Mouse (Mus musculus) lung, adult 2 months (tissue): Measurements from ENCODE around the gene Gm20388. TPM values are rescaled to one million over a fixed set of nuclear protein-coding genes. Genes with fewer than 3 reads are reported as not detected.

Experiments
- DNase-seq: peaks from one replicate; pipeline ENCODE4 v3.0.0; 2022
- H3K4me1 ChIP-seq: fragments of 200-500 bp; 2 replicates; pipeline ENCODE4 v1.6.1; 2011; ENCODE audit warnings: low read length; ENCODE audit not compliant: control insufficient read depth, insufficient read depth
- H3K4me3 ChIP-seq: fragments of 200-500 bp; replicated peaks from 2 replicates; pipeline ENCODE3; 2011; ENCODE audit warnings: low read depth, mild to moderate bottlenecking, control low read depth, low read length; ENCODE audit errors: extremely low read depth
- CTCF ChIP-seq: fragments of 200-500 bp; IDR thresholded peaks from 2 replicates; pipeline ENCODE4 v1.5.1; 2011; ENCODE audit warnings: mild to moderate bottlenecking, low read length, control low read depth; ENCODE audit not compliant: insufficient read depth
- POLR2A ChIP-seq: fragments of 200-500 bp; IDR thresholded peaks from 2 replicates; pipeline ENCODE4 v1.6.1; 2011; ENCODE audit warnings: low read depth, mild to moderate bottlenecking, control low read depth, low read length, borderline replicate concordance; ENCODE audit errors: extremely low read depth
- WGBS: fragments of 180-500 bp; shearing (Covaris S2); methylation state at CpG from one replicate; pipeline ENCODE4 v1.1.7; 2018; 5-methylcytosine and 5-hydroxymethylcytosine counted together
- polyA plus RNA-seq: library from polyadenylated mRNA; depleted of rRNA; stranded (reverse); fragments of >200 nt; gene quantifications from 2 replicates; pipeline ENCODE4 v1.2.3, GENCODE M21; 2012

The Gm20388 gene
- polyA plus RNA-seq, 1 experiment, result 67.8 TPM

- WGBS, result 66% methylated on average over 6 of the region's 6 CpGs
- peaks cover 9% of the 10 kb centered on the region for H3K4me1 ChIP-seq
- peak; percentile 95 for TF ChIP-seq CTCF
- no peak for TF ChIP-seq POLR2A
- peak; percentile 92 for DNase-seq
- no peak overlapping the region for H3K4me3 ChIP-seq
Observed at GRCm38 (mm10) chr8:122332753-122333506, 2422.3 kb downstream of the Gm20388 start.

GRCm38 (mm10) chr8:122333531-122333930 lies 2422.9 kb downstream of the Gm20388 start:
- no peak for DNase-seq
- WGBS, result 91% methylated on average over 7 of the region's 7 CpGs
- TF ChIP-seq CTCF (no peak), POLR2A (no peak)
- peaks cover 9% of the 10 kb centered on the region for H3K4me1 ChIP-seq
- H3K4me3 ChIP-seq, result no peak overlapping the region

DNA sequence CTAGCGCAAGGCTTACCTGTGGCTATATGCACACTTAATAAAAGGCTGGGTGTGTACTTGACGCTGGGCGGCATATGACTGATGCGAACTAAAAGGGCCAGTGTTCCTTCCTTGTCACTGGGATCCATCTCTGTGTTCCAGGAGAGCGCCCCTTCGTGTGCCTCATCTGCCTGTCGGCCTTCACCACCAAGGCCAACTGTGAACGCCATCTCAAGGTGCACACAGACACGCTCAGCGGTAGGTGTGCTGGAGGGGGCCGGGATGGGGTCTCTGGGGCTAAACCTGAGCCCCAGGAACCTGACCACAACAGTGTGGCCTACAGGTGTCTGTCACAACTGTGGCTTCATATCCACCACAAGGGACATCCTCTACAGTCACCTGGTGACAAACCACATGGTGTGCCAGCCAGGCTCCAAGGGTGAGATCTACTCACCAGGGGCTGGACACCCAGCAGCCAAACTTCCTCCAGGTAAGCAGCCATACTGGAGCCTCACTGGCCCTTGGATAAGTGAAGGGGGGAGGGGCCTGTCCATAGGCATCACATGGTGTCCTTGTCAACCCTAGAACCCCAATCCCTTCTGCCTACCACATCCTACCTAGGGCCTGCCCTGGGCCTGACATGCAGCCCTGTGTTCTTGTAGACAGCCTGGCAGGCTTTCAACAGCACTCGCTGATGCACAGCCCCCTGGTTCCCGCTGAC lies 2424.3 kb downstream of the Gm20388 start:
- Histone ChIP-seq H3K4me1 (peaks cover 9% of the 10 kb centered on the region), H3K4me3 (no peak overlapping the region)
- TF ChIP-seq POLR2A (no peak), CTCF (no peak)
- WGBS, result 92% methylated on average over 13 of the region's 13 CpGs
- DNase-seq, result no peak

DNA sequence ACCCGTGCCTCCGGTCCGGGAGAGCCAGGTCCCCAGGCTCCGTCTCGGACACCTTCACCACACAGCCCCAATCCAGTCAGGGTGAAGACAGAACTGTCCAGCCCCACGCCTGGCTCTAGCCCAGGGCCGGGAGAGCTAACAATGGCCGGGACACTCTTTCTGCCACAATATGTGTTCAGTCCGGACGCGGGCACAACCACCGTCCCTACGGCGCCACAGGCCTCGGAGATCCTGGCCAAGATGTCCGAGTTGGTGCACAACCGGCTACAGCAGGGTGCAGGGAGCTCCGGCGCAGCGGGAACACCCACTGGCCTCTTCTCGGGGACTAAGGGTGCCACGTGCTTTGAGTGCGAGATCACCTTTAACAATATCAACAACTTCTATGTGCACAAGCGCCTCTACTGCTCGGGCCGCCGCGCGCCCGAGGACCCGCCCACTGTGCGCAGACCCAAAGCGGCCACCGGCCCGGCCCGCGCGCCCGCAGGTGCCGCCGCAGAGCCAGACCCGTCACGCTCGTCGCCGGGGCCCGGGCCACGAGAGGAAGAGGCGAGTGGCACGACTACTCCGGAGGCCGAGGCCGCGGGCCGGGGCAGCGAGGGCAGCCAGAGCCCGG lies 2425.1 kb downstream of the Gm20388 start:
- Histone ChIP-seq H3K4me3 (peak overlapping the region; percentile 54), H3K4me1 (peaks cover 3% of the 10 kb centered on the region; the same call in 1 of the 2 replicates)
- DNase-seq, result peak; percentile 53
- no peak for TF ChIP-seq CTCF
- no peak for TF ChIP-seq POLR2A
- WGBS, result 59% methylated on average over 57 of the region's 57 CpGs

DNA sequence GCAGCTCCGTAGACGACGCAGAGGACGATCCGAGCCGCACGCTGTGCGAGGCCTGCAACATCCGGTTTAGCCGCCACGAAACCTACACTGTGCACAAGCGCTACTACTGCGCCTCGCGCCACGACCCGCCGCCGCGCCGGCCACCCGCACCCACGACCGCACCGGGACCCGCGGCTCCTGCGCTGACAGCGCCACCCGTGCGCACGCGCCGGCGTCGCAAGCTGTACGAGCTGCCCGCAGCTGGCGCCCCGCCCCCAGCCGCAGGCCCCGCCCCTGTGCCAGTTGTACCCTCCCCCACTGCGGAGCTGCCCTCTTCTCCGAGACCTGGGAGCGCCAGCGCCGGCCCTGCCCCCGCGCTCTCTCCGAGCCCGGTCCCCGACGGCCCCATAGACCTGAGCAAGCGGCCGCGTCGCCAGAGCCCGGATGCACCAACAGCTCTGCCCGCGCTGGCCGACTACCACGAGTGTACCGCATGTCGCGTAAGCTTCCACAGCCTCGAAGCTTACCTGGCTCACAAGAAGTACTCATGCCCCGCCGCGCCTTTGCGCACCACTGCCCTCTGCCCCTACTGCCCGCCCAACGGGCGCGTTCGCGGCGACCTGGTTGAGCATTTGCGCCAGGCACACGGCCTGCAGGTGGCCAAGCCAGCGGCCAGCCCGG lies 2425.7 kb downstream of the Gm20388 start:
- TF ChIP-seq POLR2A (0 out of 2 replicates have a peak, but pooled peaks have one; percentile 5), CTCF (no peak)
- peak overlapping the region; percentile 54 for H3K4me3 ChIP-seq
- H3K4me1 ChIP-seq, result no peaks in the 10 kb centered on the region
- peak; percentile 60 for DNase-seq
- 49% methylated on average over 81 of the region's 81 CpGs for WGBS

DNA sequence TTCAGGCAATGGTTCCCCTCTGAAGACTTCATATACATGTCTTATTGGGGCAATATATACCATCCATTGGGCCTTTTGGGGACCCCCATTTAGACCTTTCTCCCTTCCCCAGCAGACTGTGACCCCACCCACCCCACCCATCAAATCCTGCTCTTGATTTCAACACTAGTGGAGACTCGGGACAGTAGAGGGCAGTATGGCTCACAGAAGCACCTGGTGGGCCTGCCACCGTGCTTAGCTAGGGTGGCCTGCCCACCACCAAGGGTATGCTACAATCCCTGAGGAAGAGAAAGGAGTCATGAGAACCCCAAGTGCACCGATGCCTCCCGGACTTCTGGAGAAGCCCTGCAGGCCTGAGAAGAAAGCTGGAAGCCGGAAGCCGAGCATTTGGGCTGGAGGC lies 2428.2 kb downstream of the Gm20388 start:
- H3K4me1 ChIP-seq, result peaks cover 6% of the 10 kb centered on the region; the same call in 1 of the 2 replicates
- no peak overlapping the region for H3K4me3 ChIP-seq
- no peak for DNase-seq
- TF ChIP-seq CTCF (no peak), POLR2A (no peak)
- WGBS, result 69% methylated on average over 6 of the region's 6 CpGs

- 80% methylated on average over 3 of the region's 3 CpGs for WGBS
- Histone ChIP-seq H3K4me1 (peaks cover 6% of the 10 kb centered on the region; the same call in 1 of the 2 replicates), H3K4me3 (no peak overlapping the region)
- TF ChIP-seq POLR2A (no peak), CTCF (no peak)
- DNase-seq, result no peak
Observed at GRCm38 (mm10) chr8:122340761-122341160, 2430.1 kb downstream of the Gm20388 start.

GRCm38 (mm10) chr8:122341790-122342189 lies 2431.1 kb downstream of the Gm20388 start:
- Histone ChIP-seq H3K4me3 (no peak overlapping the region), H3K4me1 (peaks cover 6% of the 10 kb centered on the region; the same call in 1 of the 2 replicates)
- WGBS, result 76% methylated on average over 6 of the region's 6 CpGs
- TF ChIP-seq POLR2A (no peak), CTCF (no peak)
- no peak for DNase-seq

GRCm38 (mm10) chr8:122342362-122342761 lies 2431.7 kb downstream of the Gm20388 start:
- H3K4me3 ChIP-seq, result no peak overlapping the region
- no peak for TF ChIP-seq CTCF
- no peak for TF ChIP-seq POLR2A
- DNase-seq, result no peak
- peaks cover 6% of the 10 kb centered on the region; the same call in 1 of the 2 replicates for H3K4me1 ChIP-seq
- 25% methylated on average over 5 of the region's 5 CpGs for WGBS
